Mouse (Mus musculus): Measurements from ENCODE around the gene Tarbp2.

GRCm38 (mm10) chr15:102473246-102473645 is 44.7 kb upstream of the Tarbp2 start:
- TF ChIP-seq CTCF (IDR thresholded peaks at IDR 0.05; ENCODE audit: control insufficient read depth, insufficient read depth, insufficient replicate concordance, low read depth, low read length) = no peak
- TF ChIP-seq POLR2A (IDR thresholded peaks at IDR 0.05; ENCODE audit: control insufficient read depth, low read depth, low read length) = no peak
